Comparison of ENCODE assay signal across 8 mouse cellular contexts in genomic region chr7:130263799-130264351, GRCm38 (mm10).
A peak's percentile ranks its signal among the peaks of the same experiment; 100 is the strongest.
DNase-seq lines count a peak whose midpoint lies in the region; ATAC-seq and TF ChIP-seq lines count a peak whose summit lies in the region.

No protein-coding gene starts in this region.

- no peak for TF ChIP-seq CTCF in cerebellum, adult 2 months (IDR thresholded peaks at IDR 0.05; ENCODE audit: borderline replicate concordance, insufficient read depth, low read depth, low read length)

- ATAC-seq in intestine, embryonic 16.5 days, result 0 out of 2 replicates have a peak, but pooled peaks have one; percentile 5

- H3K27me3 ChIP-seq in cerebellum, adult 2 months (ENCODE audit: control insufficient read depth, insufficient read depth, low read length), result peaks cover 2% of the 10 kb centered on the region; the same call in 1 of the 2 replicates
- no peaks in the 10 kb centered on the region for H3K27me3 ChIP-seq in intestine, embryonic 16.5 days (replicated peaks; ENCODE audit: control insufficient read depth, insufficient read depth, low read length)

- 52% methylated on average over 20 of the region's 20 CpGs for WGBS in cerebellum, adult 2 months
- WGBS in intestine, embryonic 16.5 days, result 2% methylated on average over 20 of the region's 20 CpGs

- DNase-seq in cerebellum, adult 2 months, result no peak
- no peak for DNase-seq in cerebellum, adult 18-20 months
- DNase-seq in embryo, embryonic 10 days (ENCODE audit: low spot score), result peak; percentile 69
- peak; percentile 57 for DNase-seq in lung, postnatal 25 days (ENCODE audit: low spot score)
- DNase-seq in gastrocnemius, postnatal 36 days, result no peak
- DNase-seq in cerebellum, adult 9-10 months, result no peak
- DNase-seq in adipocyte (ENCODE audit: low spot score), result no peak

- no peak for TF ChIP-seq POLR2A in cerebellum, adult 2 months (IDR thresholded peaks at IDR 0.05; ENCODE audit: borderline replicate concordance, insufficient read depth, low read length)

- no peaks in the 10 kb centered on the region; the same call in 1 of the 2 replicates for H3K36me3 ChIP-seq in intestine, embryonic 16.5 days (ENCODE audit: control insufficient read depth, insufficient read depth, low read length)

- no peaks in the 10 kb centered on the region; the same call in 1 of the 2 replicates for H3K4me1 ChIP-seq in cerebellum, adult 2 months (ENCODE audit: control insufficient read depth, insufficient read depth, low read length)
- H3K4me1 ChIP-seq in intestine, embryonic 16.5 days (ENCODE audit: control insufficient read depth, insufficient read depth, low read length), result peaks cover 34% of the 10 kb centered on the region

- H3K27ac ChIP-seq in cerebellum, adult 2 months (ENCODE audit: insufficient read depth, low read length), result peak overlapping the region; percentile 16; the same call in 1 of the 2 replicates
- H3K27ac ChIP-seq in intestine, embryonic 16.5 days (ENCODE audit: low read length), result peak overlapping the region; percentile 70

- H3K4me2 ChIP-seq in intestine, embryonic 16.5 days (ENCODE audit: low read depth, low read length), result peak overlapping the region; percentile 87

- peak overlapping the region; percentile 26 for H3K4me3 ChIP-seq in cerebellum, adult 2 months (replicated peaks; ENCODE audit: insufficient read depth, low read depth, low read length)
- peak overlapping the region; percentile 75 for H3K4me3 ChIP-seq in intestine, embryonic 16.5 days (ENCODE audit: low read length)

- H3K9ac ChIP-seq in intestine, embryonic 16.5 days (ENCODE audit: low read depth, low read length), result peak overlapping the region; percentile 84

- intact Hi-C loops in gastrocnemius, postnatal 36 days (cut with DNase I), result no loop called here

- no peaks in the 10 kb centered on the region for H3K9me3 ChIP-seq in intestine, embryonic 16.5 days (ENCODE audit: control insufficient read depth, low read length)

Comparison
In these comparisons a context has a peak if more than half of its experiments do, and no peak if none do; other contexts are left out.
1. DNase-seq: peak in embryo, embryonic 10 days (single experiment) and lung, postnatal 25 days (single experiment); none in cerebellum, adult 2 months (0 of 2), cerebellum, adult 18-20 months (0 of 2), gastrocnemius, postnatal 36 days (0 of 2), cerebellum, adult 9-10 months (single experiment) and adipocyte (single experiment).